Mouse (Mus musculus) monocyte, adult 2 months (primary cell): ENCODE data around the gene Gm37240.

ENCODE experiments used
- DNase-seq, 2 experiments: peaks; one replicate each; pipeline ENCODE4 v3.0.0; 2022; ENCODE audit warnings: low spot score in 2 of 2, low read depth in 1 of 2

Gm37240 gene

DNA sequence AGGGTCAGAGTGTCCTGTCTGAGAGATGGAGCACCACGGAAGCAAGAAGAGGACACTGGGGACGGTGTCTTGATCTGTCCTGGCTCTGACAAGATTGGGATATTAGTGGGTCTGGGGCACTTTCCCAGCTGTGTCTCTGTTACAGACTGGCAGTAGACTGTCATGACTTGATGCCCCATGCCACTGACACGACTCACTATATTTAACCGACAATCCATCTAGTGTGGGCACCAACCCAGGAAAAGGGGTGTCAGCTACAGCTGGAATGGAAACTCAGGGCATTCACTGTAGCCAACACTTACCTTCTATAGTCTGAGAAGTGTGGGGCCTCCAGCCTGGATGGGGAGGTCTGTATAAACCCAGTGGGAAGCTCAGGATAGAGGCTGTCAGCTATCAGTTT lies 681.4 kb downstream of the Gm37240 start:
- no peak for DNase-seq

- DNase-seq = no peak
Observed at GRCm38 (mm10) chr3:85203659-85204058, 683.7 kb downstream of the Gm37240 start.

DNA sequence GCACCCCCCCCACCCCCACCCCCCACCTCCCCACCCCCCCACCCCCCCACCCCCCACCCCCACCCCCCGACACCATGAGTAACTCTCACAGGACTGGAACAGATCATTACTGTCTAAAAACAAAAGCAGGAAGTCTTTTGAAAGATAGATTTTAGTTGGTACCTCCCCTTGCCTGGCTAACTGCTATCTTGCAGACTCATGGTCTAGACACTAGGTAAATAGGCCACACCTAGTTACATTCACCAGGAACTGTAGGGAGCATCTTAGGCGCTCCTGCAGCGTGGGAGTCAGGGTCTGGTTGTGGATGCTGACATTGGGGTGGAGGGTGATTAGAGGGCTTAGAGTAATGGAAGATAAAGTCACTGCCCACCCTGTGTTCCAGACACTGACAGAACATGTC lies 684.6 kb downstream of the Gm37240 start:
- no peak for DNase-seq

- DNase-seq = no peak
Observed at GRCm38 (mm10) chr3:85201785-85202184, 685.5 kb downstream of the Gm37240 start.

DNA sequence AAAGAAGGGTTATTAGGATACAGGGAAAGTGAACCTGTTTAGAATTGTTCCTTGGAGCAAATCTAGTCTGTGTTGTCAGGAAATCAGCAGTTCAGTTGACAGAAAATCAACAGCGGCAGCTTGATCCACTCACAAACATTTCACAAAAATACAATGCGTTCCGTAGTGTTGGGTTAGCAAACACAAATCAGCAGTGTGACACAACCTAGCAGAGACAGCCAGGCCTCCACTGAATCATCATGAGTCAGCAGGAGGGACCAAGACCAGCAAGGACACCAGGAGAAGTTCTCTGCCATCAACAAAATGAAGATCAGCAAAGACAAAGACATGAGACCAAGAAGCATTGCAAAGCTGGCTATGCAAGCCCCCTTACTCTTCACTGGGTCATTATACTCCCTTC lies 688.8 kb downstream of the Gm37240 start:
- no peak for DNase-seq

DNA sequence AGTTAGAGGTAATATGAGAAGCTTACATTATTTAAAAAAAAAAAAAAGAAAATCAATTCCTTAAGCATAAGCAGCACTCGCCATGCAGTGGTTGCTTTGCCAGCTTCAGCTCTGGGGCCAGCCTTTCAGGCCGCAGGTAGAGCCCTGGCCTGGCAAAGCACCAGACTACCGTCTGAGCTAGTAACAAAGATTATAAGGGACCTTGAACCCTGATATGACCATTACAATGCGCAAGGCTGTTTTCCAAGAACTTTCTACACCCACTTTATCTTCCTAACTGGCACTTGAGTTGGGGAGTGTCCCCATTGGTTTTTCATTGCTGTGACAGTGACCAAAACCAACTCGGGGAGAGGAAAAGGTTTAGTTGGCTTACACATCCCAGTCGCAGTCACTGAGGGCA lies 690.2 kb downstream of the Gm37240 start:
- no peak for DNase-seq

- DNase-seq = no peak
Observed at GRCm38 (mm10) chr3:85196591-85196990, 690.7 kb downstream of the Gm37240 start.

GRCm38 (mm10) chr3:85195068-85195481 lies 692.2 kb downstream of the Gm37240 start:
- no peak for DNase-seq

GRCm38 (mm10) chr3:85189791-85190190 lies 697.5 kb downstream of the Gm37240 start:
- DNase-seq = no peak

DNA sequence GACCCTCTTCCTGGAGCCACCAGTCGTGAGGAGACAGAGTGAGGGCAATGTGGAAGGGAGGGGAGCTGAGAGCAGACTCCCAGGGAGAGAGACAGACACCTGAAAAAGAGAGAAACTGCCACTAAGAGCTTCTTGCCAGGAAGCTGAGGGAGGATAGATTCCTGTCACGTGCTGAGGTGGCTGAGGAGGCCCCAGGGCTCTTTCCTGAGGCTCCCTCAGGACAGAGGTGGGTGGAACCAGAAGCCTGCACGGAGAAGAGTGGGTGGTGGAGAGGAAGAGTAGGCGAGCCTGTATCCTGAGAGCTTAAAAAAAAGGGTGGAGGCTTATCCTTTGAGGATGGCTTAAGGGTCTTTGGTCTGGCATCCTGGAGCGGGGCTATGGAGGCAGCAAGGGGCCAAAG lies 699.0 kb downstream of the Gm37240 start:
- DNase-seq = no peak

DNA sequence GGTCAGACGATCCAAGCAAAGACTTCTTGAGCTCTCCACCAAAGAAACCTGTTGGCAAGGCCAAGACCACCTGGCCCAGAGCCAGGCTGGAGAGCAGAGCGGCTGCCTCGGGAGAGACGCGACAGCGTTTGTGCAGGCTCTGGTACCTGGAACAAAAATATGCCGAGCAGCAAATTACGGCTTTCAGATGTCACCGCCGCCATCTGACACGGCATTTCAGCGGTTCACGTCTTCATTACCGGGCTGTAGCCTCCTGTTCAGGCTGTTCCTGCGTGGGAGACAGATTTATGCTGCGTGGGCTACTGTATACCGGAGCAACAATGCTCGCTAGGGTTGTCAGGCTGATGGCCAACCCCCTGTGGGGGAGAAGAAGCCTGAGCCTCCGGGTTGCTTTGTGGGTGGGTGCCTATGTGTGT lies 700.6 kb downstream of the Gm37240 start:
- no peak for DNase-seq

DNA sequence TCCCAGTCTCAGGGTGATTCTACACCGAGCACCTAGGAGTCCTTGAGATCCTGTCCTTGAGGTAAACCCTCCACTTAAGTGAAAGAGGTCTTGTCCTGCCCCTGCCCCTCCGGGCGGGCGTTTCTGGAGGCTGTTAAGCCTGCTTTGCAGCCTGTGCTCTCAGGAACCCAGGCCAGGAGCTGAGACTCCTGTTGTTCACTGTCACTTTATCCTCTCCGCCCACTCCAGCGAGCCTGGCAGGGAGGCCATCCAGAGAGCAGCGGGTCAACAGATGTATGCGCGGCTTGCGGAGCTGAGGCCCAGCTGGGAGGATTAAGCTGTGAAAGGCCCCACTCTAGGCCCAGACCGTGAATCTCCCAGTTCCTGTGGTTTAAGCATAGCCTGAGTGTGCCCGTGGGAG lies 701.5 kb downstream of the Gm37240 start:
- DNase-seq = no peak

- no peak for DNase-seq
Observed at GRCm38 (mm10) chr3:85184916-85185315, 702.4 kb downstream of the Gm37240 start.

DNA sequence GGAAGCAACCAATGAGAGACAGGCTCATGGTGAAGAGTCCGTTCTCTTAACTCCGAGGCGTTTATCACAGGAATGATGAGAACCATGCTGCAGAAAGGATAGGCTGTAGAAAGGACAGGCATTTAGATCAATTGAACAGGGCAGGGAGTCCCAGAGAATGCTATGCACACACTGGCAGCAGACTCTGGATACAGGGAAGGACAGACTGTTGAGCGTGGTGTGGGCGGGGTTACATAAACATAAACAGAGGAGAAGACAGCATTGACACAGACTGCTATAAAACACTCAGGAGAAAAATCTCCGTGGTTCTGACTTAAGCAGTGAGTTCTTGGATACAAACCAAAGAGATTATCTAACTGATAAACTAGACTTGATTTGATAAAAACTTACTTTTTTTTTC lies 703.2 kb downstream of the Gm37240 start:
- no peak for DNase-seq

GRCm38 (mm10) chr3:85176736-85177135 lies 710.6 kb downstream of the Gm37240 start:
- DNase-seq = no peak

GRCm38 (mm10) chr3:85174542-85175469 lies 712.5 kb downstream of the Gm37240 start:
- no peak for DNase-seq

- DNase-seq = no peak
Observed at GRCm38 (mm10) chr3:85173441-85174071, 713.8 kb downstream of the Gm37240 start.

GRCm38 (mm10) chr3:85172532-85172931 lies 714.8 kb downstream of the Gm37240 start:
- no peak for DNase-seq

DNA sequence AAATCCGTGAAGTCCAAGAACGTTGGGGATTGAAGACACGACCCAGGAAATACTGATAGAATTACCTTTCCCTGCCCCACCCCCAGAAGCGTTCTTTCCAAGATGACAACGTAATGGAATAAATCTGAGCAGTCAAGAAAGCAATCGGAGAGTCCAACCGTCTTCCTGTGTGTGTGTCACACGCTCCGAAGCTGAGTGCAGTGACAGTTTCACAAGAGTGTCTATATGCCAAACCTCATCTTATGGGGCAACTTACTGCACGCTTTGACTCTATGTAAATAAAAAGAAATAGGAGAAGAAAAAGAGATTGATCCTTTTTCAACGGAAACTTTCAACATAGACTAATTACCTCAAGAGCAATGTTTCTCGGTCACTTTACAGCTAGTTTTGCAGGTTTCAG lies 715.2 kb downstream of the Gm37240 start:
- DNase-seq = no peak

DNA sequence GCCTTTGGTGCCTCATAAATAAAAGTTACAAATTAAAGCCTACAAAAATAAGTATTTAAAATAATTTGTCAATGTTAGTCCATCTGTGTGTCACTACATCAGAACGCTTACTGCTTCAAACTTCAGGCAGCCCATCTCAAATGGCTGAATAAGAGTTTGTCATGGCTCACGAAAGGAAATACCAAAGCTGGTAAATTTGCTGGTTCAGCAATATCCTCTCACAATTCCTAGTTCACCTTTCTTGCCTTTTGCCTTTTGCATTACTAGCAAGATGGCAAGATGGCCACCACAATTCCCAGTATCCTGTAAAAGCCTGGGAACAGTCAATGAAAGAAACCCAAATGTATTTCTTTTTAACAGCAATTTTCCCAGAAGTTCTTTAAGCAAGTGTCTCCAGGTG lies 718.5 kb downstream of the Gm37240 start:
- no peak for DNase-seq

DNA sequence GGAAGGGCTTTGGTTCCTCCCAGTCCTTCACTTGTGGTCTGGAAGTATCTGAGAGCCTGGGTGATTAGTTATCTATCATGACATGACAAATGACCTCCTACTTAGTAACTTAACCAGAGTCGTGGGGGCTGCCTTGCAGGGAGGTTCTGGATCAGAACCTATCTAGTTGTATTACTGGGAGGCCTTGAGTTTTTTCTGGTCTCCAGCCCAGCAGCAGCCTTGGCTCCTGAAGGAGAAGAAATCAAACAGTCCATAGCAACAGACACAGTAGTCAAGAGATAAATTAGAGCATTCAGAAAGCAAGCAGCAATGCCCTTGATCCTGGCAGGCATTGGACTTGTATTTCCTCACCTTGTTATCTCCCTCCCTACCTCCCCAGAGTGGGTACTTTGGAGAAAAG lies 722.4 kb downstream of the Gm37240 start:
- DNase-seq = no peak

DNA sequence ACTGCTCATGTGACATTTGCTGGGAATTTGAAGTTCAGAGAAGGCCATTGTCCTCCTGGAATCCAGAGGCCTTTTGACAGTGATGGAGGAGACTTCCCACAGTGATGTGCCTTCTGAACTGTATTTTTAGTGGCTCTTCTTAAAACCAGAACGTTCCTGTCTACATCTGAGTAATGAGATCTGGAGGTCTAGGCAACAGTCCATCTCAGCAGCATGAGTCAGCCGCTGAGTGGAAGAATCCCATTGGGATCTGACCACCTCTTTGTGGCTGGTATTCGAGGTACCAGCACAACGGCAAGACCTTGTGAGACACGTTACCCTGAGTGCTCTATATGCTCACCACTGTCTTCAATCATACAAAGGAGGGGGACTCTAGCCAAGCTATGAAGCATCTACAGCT lies 723.9 kb downstream of the Gm37240 start:
- DNase-seq = no peak

DNA sequence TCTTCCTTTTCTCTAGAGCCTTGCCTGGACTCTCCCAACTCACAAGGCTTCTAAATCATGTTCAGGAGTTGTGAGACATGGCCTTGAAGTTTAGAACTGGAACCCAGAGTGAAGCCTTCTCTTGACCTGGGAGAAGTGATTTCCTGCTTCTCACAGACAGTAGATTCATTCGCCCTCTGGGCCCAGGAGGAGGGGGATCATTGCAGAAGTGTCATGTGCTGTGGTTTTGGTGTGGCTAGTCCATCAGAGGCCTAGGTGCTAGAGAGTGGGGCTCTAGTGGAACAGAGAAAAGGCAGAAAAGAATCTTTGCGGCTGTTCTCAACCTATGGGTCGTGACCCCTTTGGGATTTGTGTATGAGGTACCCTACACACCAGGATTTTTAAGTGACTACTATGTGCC lies 724.9 kb downstream of the Gm37240 start:
- no peak for DNase-seq
